Mouse (Mus musculus): ENCODE results near the gene Lcor. TPM values are rescaled to one million over a fixed set of nuclear protein-coding genes. Genes with fewer than 3 reads are reported as not detected.

Gene Lcor
- total RNA-seq, 1 experiment from 2014 or later, result 38.4 TPM

DNA sequence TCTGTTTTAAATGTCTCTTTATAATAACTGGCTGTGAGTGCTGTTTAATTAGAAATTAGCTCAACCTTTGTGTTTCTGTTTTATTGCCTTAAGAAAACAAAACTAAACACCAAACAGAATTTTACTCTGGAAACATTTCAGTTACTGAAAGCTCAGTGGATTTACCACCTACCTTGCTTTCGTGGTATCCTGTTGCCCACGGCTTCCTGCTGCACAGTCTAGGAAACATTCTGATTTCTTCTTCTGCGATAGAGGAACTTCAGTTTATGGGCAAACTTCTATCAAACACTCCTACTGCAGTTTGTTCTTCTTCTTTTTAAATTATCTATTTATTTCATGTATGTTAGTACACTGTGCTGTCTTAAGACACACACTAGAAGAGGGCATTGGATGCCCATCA lies 46.7 kb downstream of the Lcor start:
- ATAC-seq (replicated peaks; ENCODE audit: insufficient number of reproducible peaks, low FRiP score, low TSS enrichment, poor library complexity, severe bottlenecking), result no peak

DNA sequence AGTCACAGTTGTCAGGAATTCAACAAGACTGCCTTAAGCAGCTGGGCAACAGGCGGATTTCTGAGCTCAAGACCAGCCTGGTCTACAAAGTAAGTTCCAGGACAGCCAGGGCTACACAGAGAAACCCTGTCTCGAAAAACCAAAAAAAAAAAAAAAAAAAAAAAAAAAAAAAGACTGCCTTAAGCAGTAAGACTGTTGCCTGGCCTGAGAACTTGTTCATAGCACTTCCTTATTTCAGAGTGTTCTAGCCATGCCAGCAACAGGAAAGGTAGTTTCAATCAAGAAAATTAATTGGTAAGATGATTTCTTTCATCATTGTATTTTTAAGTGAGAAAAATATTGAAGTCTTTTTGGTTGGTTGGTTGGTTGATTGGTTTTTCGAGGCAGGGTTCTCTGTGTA lies 51.6 kb downstream of the Lcor start:
- no peak for ATAC-seq (replicated peaks; ENCODE audit: insufficient number of reproducible peaks, low FRiP score, low TSS enrichment, poor library complexity, severe bottlenecking)

DNA sequence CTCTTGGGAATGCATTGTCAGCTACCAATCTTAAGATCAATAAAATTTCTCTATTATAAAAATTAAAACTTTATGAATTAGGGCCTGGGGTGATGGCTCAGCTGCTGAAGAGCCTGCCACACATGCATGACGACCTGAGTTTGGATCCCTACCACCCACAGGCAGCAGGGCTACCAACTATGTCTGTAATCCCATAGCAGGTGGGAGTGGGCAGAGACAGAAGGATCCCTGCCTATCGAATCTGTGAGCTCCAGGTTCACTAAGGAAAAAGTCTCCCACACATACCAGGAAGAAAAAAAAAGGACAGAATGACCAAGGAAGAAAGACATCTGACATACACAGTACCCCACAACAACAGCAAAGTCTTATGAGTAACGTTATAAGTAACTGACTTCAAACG lies 74.5 kb downstream of the Lcor start:
- no peak for ATAC-seq (replicated peaks; ENCODE audit: insufficient number of reproducible peaks, low FRiP score, low TSS enrichment, poor library complexity, severe bottlenecking)

DNA sequence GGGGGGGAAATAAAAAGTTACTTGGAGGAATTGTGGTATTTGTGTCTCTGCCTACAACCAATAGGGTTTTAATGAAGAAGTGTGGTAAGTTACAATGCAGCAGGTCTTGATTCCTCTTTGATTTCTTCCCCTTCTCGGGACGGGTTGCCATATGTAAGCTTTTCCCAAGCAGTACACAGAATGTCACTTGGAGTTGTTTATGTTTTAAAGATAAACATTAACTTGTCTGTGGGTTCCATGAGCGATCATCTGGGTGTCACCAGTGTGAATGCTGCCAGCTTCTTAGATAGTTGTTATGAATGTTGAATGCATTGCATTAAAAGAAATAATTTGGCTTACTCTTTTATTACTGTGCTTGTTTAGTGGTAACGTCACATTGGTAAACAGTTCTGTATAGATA lies 75.1 kb downstream of the Lcor start:
- no peak for ATAC-seq (replicated peaks; ENCODE audit: insufficient number of reproducible peaks, low FRiP score, low TSS enrichment, poor library complexity, severe bottlenecking)

DNA sequence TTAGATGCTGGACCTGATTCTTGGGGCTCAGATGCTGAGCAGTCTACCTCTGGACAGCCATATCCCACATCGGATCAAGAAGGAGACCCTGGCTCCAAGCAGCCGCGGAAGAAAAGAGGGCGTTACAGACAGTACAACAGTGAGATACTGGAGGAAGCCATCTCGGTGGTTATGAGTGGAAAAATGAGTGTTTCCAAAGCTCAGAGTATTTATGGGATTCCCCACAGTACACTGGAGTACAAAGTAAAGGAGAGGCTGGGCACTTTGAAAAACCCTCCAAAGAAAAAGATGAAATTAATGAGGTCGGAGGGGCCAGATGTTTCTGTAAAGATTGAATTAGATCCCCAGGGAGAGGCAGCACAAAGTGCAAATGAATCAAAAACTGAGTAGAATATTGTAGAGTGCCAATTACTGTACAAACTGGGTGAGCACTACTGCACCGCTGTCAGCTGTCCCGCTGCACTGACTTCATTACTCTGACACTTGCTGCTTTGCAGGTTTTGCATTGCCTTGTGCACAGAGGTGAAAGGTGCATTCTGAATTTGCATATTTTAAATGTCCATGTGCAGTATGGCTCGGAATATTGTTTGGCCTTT lies 76.6 kb downstream of the Lcor start:
- ATAC-seq (replicated peaks; ENCODE audit: insufficient number of reproducible peaks, low FRiP score, low TSS enrichment, poor library complexity, severe bottlenecking), result no peak

DNA sequence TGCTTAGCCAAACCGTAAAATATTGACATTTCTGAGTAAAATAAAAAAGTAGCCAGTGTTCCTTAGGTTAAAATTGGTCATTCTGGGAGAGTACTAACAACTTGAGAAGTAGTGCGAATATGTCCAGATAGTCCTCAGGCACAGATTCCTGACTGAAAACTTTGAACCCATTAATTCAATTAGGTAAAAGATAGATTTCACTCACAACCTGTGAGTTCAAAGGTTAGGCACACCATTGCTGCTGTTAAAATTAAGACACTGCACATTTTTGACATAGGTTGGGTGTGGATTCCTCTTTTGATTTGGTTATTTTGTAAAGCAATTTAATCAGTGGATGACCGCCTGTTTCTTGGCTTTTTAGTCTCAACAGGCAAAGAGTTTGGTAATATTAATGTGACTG lies 78.4 kb downstream of the Lcor start:
- no peak for ATAC-seq (replicated peaks; ENCODE audit: insufficient number of reproducible peaks, low FRiP score, low TSS enrichment, poor library complexity, severe bottlenecking)

DNA sequence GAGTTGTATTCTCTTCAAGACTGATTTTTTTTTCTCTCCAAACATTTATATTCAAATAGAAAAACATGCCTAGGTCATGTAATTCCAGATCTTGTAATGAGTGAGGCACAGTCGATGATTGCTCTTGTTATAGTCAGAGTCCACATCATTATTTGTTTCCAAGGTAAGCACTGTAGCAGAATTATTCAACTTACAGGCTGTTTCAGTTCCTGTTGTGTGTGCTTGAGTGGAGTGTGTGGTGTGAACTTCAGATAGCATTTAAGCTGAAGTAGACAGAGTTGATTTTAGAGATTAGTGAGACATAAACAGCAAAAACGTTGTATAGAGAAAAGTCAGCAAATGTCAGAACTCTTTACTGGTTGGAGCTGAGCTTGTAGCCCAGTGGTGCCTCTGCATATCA lies 86.4 kb downstream of the Lcor start:
- ATAC-seq (replicated peaks; ENCODE audit: insufficient number of reproducible peaks, low FRiP score, low TSS enrichment, poor library complexity, severe bottlenecking), result no peak

DNA sequence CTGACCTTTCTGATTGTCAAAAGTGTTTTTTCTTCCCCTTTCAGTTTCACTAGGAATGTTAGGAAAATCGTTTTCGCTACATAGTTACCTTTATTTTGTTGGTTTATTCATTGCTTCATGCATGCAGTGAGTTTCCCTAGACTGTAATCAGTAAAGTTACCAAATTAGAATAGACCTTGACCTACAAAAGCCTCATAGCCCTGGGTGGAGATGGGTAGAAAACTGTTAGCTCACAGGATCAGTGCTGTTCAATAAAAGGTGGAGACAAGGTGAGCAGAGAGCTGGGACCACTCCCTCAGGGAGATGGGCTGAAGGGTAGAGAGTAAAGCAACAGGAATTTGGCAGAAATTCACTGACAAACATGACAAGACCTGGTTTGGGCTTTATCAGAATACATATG lies 91.3 kb downstream of the Lcor start:
- no peak for ATAC-seq (replicated peaks; ENCODE audit: insufficient number of reproducible peaks, low FRiP score, low TSS enrichment, poor library complexity, severe bottlenecking)

DNA sequence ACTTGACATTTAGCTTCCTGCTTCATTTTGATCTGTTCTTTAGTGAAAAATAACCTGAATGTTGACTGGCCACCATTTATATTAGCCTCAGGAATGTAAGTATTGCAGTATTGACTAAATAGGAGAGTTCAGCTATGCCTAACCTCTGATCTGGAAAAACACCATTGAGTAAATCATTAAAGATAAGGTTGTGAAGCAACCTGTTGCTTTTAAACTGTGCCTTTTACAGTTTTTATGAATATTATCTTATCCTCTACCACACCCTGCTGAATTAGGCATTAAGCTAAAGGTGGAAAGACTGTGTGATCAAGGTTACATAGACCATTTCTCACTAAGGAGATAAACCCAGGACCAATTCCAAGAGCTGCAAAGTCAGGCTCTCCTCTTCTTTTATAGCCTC lies 95.1 kb downstream of the Lcor start:
- no peak for ATAC-seq (replicated peaks; ENCODE audit: insufficient number of reproducible peaks, low FRiP score, low TSS enrichment, poor library complexity, severe bottlenecking)

DNA sequence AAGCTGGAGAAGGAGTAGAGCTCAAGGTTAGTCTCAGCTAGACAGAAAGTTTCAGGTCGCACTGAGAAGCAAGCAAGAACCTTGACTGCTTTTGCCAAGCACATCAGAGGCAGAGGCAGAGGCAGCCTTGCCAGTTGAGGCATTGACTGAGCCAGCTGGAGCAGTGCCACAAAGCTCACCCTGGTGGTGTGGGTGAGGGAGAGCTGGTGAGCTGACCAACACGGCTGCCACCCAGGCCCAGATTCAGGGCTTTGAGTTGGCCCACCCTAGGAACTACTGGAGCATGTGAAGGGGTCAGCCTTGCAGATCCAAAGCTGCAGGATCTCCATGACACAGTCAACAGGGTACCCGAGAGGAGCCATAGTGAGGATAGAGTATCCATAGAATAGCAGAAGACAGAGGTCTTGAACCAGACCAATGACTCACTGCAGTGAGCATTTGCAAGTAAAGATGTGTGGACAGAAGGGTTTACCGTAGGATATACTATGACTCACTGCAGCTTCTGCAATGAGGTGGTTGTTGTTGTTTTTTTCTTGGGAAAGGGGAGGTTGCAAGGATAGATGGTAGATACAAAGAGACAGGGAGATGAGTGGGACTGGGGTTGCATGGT lies 97.0 kb downstream of the Lcor start:
- no peak for ATAC-seq (replicated peaks; ENCODE audit: insufficient number of reproducible peaks, low FRiP score, low TSS enrichment, poor library complexity, severe bottlenecking)

DNA sequence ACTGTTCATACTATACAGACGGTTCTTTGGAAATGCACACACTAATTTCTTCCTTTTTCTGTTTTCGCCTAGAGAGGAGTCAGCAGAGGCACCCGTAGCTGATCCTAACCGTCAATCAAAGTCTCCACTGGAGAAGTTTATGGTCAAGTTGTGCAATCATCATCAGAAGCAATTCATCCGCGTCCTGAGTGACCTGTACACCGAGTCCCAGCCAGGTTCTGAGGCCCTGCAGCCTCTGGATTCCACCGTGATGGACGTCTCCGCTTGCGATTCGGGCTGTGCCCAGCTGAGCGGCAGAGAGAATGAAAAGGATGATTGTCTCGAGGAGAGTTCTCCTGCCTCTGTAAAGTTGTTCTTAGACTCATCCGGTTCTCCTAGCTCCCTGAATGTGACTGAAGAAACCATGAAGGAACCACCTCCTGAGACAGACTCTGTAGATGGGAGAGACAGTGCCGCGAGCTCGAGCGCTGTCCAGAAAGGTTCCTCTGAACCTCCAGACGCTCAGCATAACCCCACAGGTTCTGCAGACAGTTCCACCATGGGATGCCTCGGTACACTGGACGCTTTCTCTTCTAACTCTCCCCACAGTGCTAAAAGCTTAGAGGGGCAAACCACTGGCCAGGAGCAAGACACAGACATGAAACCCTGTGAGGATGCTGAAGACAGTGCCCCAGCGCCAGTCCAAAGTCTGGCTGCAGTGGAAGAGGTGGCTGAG lies 99.4 kb downstream of the Lcor start, which contains the start of gene Gm340:
Gene Gm340 (plus strand): TSS at position 665 of the 715 bp plus-strand sequence.
- no peak for ATAC-seq (replicated peaks; ENCODE audit: insufficient number of reproducible peaks, low FRiP score, low TSS enrichment, poor library complexity, severe bottlenecking)

DNA sequence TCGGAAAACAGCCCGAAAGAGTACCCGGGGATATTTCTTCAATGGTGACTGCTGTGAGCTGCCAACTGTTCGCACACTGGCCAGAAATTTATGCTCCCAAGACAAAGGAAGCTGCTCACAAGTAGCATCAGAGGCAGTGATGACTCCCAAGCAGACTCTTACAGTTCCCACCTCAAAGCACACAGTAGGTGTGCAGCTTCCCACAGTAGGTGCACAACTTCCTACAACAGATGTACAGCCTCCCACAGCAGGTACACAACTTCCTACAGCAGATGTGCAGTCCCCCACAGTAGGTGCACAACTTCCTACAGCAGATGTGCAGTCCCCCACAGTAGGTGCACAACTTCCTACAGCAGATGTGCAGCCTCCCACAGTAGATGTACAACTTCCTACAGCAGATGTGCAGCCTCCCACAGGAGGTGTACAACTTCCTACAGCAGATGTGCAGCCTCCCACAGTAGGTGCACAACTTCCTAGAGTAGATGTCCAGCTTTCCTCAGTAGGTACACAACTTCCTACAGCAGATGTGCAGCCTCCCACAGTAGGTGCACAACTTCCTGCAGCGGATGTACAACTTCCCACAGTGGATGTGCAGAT lies 100.6 kb downstream of the Lcor start:
- no peak for ATAC-seq (replicated peaks; ENCODE audit: insufficient number of reproducible peaks, low FRiP score, low TSS enrichment, poor library complexity, severe bottlenecking)

DNA sequence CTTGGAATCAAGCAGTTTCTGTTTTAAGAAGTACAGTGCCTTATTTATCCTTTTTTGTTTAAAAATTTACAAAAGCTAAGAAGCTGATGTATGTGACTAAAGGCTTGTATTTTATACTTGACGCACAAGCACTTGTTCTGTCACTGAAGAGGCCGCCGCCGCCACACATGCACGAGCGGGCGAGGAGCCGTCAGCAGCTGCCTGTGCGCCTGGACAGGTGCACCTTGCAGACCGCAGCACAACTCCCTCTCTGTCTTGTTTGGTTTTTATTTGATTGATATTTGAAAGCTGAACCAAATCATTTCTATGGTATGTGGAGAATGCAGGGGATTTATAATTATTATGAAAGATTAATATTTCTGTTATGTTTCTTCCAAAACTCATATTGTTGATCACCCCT lies 104.3 kb downstream of the Lcor start:
- no peak for ATAC-seq (replicated peaks; ENCODE audit: insufficient number of reproducible peaks, low FRiP score, low TSS enrichment, poor library complexity, severe bottlenecking)

DNA sequence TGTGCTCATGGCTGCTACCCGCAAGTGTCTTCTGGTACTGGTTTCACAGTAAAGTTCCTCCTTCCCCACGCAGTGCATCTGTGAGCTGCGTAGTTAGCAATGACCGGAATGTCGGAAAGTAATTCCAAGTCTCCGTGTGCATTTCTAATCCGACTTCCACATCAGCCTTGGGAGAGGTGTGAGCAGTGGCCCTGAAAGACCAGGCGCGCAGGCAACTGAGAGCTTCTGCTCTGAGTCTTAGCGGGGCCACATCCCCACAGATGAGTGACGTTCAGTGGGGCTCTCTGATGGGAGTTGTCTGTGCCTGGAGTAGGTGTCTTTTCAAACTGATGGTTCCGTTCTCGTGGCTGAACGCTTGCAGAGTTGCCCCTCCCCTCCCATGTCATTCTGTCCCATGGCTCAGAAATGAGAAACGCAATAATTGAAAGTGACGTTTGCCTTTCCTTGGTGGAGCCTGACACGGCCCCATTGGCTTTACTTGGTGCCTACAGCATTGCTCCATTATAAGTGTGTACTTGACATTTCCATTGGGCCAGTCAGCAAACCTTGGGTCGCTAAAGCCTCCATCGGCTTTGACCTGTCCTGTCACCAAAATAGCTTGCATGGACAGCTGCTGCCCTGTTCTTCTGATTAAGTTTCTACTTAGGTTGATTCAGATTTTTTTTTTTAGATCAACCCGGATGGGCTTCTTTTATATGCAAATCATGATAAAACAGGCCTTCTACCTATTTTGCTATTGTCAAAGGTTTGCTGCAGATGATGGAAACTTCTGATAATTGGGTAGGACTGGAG lies 105.2 kb downstream of the Lcor start:
- ATAC-seq (replicated peaks; ENCODE audit: insufficient number of reproducible peaks, low FRiP score, low TSS enrichment, poor library complexity, severe bottlenecking), result no peak

DNA sequence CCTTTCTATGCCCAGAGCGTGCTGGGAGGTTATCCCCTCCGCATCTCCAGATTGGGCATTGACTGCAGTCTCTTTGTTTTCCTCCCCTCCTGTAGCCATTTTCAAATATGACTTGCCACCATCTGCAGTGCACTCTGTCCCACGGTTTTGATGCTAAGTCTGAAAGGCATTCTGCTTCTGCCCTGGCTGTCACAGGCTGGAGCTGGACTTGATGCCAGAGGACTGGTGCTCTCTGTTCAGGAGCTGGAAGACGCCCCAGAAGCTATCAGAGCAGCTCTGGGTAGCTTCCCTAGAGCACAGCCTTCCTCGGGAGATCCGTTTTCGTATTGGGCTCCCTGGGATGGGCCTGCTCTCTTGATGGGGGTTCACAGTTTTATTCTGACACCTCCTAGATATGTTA lies 106.6 kb downstream of the Lcor start:
- no peak for ATAC-seq (replicated peaks; ENCODE audit: insufficient number of reproducible peaks, low FRiP score, low TSS enrichment, poor library complexity, severe bottlenecking)

DNA sequence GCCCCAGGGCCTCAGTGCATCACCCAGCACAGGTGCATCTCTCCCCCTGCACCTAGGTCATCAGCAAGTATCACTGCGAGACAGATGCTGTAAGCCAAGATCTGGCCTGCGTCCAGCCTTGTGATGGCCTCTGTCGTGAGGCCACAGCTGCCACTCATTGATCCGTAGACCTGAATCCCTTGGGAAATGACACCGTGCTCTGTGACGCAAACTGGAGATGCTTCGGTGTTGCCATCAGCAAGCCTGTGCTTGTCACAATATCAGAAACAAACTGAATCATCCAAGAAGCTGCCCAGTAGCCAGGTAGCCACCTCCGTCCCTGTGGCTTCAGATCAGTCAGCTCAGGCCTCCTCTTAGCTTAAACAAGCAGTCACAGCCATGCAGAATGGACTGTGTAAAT lies 107.2 kb downstream of the Lcor start:
- ATAC-seq (replicated peaks; ENCODE audit: insufficient number of reproducible peaks, low FRiP score, low TSS enrichment, poor library complexity, severe bottlenecking), result no peak

DNA sequence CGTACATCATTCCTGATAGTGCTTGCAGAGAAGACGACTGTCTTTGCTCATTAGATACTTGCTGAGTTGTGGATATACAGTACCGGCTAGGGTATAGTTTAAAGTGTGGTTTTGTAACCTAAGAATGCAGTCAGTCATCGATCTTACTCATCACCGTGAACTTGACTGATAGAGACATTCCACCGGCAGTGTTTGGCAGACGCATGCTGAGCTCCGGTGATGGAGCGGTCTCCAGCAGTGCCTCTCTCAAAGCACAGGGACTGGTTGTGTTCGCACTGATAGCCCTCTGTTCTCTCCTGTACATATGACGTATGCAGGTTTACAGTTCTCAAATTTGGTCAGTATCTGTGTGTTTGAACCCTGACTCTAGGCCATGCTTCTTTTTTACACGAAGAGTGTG lies 109.4 kb downstream of the Lcor start:
- ATAC-seq (replicated peaks; ENCODE audit: insufficient number of reproducible peaks, low FRiP score, low TSS enrichment, poor library complexity, severe bottlenecking), result no peak

DNA sequence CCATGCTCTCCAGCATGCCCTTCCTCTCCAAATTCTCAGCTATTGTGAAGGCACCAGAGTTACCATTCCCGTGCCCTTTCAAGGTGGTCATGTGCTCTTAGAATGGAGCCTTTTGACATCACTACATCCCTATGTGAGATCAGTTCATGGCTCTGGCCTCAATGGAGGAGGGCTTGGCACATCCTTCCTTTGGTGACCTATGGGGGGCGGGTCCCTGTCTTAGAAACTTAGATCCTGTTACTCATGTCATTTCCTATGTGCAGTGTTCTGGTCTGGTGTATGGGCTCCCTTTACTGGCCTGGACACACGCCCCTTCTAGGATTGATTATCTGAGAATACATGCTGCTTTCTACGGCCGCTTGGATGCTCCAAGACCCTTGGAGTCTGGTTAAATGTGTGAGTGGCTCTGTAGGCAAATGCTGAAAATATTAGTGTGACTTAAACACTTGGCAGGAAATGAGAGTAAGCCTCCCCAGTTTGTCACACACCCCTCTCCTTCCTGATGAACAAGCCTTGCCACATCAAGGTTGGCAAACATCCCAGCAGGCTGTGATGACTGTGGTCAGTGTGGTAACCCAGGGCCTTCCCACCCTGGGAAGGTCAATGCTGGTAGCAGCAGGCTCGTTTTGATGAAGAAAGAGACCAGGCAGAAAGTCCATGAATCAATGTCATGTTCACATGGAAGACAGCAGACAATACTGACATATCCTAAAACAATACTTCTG lies 114.9 kb downstream of the Lcor start:
- peak; percentile 86 for ATAC-seq (replicated peaks; ENCODE audit: insufficient number of reproducible peaks, low FRiP score, low TSS enrichment, poor library complexity, severe bottlenecking)

DNA sequence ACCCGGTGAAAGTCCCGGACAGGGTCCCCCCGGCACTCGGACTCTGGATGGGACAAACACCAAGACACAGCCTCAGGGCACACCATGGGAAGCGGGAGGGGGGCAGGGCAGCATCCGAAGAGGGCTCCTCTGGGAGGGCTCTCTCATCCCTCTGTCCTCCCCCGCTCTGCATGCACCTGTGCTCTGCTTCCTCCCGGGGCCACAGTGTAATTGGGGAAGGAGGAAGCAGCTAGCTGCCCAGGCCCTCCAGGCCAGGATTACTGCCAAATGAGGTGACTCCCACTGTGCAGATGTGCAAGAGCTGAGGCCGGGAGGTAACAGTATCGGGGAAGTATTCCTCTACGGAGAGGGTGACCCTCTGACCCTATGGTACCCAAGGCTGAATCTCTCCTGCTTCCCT lies 118.2 kb downstream of the Lcor start:
- no peak for ATAC-seq (replicated peaks; ENCODE audit: insufficient number of reproducible peaks, low FRiP score, low TSS enrichment, poor library complexity, severe bottlenecking)
